Mouse (Mus musculus): ENCODE measurements around the gene Zap70. TPM values are rescaled to one million over a fixed set of nuclear protein-coding genes. Genes with fewer than 3 reads are reported as not detected.

Gene Zap70
- total RNA-seq (2021): under 1 TPM; 0.19 to 0.73 TPM
- long read RNA-seq, experiment 1: 0 reads
- long read RNA-seq, experiment 2: 0 reads

DNA sequence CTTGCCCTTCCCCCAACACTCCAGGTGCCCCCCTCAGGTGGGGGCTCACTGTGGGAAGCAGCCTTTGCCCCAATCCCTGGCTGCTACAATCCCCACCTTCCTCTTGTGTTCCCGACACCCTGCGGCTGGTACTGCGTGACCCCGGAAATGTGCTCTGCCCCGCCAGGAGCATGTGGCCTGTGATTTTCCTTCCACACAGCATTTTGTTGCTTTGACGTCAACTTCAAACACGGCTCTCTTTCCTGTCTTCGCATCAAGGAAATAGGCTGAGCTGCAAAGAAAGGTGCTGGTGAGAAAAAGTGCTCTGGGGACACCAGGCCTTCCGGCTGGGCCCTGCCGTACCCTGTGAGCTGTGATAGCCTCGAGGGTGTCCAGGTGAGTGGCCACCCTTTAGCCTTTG, at the start of gene Zap70:
Zap70 (plus strand) TSS at position 231 of the 400 bp plus-strand sequence.
- no peak for DNase-seq (ENCODE audit: low spot score)

DNA sequence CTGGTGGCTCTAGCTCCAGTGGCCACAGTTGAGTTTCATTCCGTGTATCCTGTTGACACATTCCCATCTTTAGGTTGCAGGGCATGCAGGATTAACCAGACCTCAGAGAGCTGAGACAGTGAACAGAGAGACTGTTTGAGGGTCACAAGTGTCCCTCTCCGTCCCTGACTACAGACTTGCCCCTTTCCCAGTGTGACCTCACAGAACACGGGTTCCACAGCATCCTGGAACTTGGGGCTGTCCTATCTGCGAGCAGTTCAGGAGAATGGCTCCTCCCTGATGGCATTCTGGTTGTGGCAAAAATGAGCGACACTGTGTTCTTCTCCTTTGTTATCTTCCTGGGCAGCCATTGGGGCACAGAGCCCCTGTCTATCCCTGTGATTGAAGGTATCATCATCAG, 47.3 kb upstream of the Zap70 start, which contains the start of gene Actr1b:
Actr1b (minus strand) TSS at position 112 of the 400 bp plus-strand sequence.
- no peak for DNase-seq (ENCODE audit: low spot score)

DNA sequence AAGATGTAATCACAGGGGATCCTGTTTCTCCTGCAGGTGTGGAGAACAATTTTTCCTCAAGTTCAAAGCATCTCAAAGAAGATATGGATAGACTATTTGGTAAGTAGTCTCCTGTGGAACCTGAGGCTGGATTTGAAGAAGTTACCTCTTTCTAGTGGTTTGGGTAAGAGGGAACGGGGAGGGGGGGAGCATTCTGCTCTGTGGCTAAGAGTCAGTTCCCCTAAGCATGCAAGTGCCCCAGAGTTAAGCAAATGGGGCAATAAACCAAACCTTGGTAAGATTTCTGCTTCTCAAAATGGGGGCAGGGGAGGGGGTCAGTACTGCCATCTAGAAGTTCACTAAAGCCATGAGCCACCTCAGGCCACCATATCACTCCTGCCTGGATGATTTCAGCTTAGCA, 42.8 kb upstream of the Zap70 start:
- no peak for DNase-seq (ENCODE audit: low spot score)

DNA sequence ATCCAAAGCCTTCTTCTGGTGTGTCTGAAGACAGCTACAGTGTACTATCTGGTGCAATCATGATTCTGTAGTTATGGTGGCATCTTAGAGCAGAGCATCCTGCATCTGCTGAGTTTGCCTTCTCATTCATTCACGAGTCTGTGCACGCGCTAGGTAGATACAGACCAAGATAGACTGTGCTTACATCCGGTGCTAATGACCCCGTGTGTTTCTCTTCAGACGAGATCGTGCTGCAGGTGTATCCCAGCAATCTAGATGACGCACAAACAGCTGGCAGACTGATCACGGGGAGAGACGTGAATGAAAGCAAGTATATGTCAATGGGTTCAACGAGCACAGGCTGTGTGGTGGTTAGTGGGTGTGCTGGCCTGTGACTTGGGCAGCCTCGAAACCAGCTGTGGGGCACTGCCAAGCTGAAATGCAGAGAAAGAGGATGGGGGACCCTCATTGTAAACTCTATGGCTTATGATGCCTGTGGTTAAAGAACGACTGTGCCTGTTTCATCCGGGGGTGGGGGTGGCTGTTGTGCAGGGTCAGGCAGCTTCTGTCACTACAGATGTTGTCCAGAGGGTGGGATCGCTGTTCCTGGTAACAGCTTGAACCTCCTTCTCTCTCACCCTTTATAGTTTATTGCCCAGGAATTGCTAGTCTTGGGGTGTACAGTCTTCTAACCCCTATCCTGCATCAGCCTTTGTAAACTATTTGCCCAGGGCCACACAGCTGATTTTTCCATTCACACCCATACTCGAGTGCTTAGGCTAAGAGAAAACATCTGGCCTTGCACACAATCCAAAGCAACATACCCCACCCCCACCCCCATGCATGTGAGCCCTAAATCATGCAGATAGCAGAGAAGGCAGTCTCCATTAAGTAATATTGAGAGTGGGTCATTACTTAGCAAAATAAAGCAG, 38.2 kb upstream of the Zap70 start:
- DNase-seq (ENCODE audit: low spot score): no peak

DNA sequence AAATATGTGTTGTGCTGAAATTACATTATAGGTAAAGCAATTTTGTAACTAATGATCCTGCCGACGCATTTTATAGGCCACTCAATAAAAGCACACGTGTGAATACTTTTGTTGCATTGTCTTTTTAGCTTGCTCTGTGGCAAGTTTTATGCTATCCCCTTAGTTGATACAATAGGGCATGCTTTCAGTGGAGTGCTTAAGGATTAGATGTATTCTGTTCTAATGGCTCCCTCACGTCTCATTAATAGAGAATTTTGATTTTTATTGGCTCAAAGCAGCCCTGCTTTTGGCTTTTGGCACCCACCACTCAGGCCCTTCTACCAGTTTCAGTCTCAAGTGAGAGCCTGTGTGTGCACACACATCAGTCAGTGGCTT, 37.6 kb upstream of the Zap70 start:
- no peak for DNase-seq (ENCODE audit: low spot score)

DNA sequence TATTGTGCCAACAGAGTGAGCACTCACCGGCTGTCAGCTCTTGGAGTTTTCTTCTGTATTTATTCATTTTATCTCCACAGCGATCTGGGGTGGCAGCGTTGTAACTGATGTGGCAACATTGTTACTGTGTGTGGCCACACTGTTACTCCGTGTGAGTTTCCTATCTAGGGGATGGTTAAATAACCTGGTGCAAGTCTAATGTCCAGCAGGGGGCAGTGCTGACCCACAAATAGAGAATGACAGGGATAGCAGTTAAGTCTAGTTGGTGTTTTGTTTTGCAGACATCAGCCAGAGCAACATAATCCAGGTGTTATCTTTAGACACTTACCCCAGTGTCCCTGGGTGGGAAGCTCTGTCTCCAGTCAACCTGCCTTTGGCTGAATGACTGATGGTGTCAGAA, 24.3 kb upstream of the Zap70 start:
- DNase-seq (ENCODE audit: low spot score): peak; percentile 89

DNA sequence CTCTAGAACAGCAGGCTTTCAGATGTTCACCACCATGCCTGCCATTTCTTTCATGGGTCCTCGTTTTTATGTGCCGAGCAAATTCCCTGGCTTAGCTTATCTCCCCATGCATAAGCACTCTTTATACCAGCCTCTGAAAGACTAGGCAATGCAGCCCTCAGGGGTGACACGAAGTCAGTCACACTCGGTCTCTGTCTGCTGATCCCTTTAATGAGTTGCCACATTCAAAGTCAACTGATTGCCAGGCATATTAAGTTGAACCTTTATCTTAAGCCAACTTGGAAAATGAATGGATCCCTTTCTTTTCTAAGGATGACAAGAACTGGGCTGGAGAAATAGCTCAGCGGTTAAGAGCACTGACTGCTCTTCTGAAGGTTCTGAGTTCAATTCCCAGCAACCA, 22.4 kb upstream of the Zap70 start:
- no peak for DNase-seq (ENCODE audit: low spot score)

DNA sequence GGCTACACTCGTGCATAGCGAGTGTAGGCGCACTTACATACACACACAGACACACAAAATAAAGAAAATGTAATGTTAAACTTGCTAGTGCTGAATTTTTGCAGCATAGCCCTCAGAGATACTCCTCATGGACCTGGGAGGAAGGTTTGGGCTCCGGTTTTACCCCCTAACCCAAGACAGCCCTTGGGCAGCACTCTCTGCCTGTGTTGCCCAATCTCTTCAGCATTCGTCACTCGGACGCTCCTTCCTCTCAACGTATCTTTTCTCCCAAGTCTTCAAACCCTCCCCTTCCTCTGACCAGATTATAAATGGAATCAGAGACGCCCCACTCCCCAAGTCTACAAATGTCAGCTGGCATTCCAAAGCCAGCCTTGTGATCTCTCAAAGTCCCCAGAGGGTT, 18.6 kb upstream of the Zap70 start:
- DNase-seq (ENCODE audit: low spot score): no peak

DNA sequence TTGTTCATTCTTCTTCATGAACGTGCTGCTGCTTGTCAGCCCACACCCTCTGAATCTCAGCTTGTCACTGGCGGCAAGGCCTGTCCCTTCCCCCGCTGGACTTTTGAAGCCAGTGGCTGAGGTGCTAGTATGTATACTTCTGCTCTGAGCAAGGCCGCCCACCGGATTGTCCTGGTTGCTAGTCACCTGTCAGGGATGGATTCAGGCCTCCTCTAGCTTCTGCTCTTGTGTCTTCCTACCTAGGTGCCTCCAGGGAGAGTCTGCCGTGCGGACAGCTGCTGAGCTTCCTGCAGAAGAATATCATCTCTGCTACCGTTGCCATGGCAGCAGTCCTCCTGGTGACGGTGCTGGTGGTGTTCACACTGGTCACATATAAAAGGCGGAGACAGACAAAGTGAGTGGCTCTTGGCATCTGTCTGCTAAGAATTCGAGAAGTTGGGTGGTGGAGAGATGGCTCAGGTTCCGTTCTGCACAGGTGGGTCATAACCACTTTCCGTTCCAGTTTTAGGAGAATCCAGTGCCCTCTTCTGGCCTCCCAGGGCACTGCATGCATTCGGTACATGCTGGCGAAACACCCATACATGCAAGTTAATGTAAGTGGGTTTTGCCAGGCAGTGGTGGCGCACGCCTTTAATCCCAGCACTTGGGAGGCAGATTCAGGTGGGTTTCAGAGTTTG, 17.2 kb upstream of the Zap70 start:
- peak; percentile 57 for DNase-seq (ENCODE audit: low spot score)

DNA sequence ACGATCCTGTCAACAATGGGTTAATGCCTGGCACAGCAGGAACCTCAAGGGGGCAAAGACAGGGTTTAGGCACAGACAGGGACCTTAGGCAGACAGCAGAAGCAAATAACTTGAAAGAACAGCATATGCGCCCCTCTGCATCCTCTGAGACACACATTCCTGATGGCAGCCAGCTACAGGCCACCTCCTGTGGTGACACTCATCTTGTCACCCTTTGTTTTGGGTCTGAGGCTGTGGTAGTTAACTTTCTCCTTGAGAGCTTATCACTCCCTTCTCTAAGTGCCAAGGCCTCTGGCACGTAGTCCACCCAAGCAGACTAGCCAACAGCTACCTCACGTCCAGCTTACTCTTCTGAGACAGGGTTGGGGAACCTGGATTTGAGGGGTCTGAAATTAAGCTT, 15.9 kb upstream of the Zap70 start:
- no peak for DNase-seq (ENCODE audit: low spot score)

DNA sequence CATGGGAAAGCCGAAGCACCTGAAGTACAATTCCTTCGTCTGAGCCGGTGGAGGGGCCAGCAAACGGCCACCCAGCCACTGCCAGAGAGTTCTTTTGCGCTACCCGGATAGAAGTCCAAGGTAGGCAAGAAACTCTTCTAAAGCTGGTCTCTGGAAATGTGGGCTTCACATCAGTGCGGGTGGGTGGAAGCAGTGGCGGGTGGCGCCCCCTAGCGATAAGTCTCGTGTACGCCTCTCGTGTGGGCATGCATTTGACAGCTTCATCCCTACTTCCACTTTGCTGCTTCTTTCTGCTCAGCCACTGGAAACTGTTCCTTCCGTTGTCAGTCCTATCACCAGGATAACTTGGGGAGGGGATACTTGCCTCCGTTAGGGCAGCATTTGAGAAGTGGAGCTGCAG, 15.1 kb upstream of the Zap70 start:
- DNase-seq (ENCODE audit: low spot score): peak; percentile 14

DNA sequence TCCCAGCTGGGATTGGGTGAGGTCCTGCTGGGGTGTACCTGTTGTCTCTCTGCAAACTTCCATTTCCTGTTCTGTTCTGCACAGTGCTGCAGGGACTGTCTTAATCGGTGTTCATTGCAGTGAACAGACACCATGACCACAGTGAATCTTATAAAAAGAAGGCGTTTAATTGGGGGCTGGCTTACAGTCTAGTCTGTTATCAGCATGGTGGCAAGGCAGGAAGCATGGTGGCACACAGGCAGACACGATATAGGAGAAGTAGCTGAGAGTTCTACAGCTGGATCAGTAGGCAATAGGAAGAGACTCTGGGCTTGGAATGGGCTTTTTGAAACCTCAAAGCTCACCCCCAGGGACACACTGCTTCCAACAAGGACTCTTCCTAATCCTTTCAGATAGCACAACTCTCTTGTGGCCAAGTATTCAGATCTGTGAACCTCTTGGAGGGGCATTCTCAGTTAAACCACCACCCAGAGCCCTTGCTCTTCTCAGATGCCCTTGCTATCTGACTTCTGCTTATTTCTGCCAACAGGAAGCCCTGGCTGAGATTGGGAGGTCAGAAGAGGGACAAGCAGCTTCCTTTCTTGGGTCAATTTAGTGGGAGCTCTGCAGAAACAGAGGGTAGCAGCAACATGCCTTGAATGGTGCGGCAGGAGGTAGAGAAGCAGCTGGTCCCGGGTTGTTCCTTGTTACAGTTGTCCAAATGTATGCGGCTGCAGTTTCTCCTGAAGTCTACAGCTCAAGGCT, 7.5 kb upstream of the Zap70 start:
- no peak for DNase-seq (ENCODE audit: low spot score)

DNA sequence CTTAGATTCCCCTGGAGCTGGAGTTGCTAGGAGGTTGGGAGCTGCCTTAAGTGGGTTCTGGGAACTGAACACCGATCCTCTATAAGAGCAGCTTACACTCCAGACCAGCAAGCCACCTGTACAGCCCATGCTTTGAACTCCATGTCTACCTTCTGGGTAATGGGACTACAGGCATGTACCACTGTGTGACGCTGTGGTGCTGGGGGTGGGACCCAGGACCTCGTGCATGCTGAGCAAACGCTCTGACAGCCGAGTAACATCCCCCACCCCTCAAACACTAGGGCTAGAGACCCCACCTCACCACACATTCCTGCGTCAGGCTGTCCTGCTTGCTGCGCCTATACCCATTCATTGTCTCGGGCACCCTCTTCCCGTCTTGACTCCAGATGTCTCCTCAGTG, 3.0 kb upstream of the Zap70 start:
- no peak for DNase-seq (ENCODE audit: low spot score)

DNA sequence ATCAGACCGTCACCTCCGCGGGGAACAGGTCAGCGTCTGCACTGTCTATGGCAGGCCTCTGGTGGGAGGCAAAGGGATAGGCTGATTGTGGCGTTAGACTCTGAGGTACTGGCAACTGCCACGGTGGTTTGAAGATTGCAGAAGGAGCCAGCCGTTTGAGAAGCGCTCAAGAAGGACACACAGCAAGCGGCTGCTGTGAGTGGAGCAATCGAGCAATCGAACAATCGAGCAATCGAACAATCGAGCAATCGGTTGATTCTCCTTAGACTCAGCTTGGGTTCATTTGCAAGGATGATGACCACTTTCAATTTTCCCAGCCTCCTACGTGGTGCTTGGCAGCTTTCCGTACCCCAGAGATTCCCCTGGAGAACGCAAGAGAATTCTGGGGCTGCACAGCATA, 2.5 kb upstream of the Zap70 start:
- DNase-seq (ENCODE audit: low spot score): no peak

DNA sequence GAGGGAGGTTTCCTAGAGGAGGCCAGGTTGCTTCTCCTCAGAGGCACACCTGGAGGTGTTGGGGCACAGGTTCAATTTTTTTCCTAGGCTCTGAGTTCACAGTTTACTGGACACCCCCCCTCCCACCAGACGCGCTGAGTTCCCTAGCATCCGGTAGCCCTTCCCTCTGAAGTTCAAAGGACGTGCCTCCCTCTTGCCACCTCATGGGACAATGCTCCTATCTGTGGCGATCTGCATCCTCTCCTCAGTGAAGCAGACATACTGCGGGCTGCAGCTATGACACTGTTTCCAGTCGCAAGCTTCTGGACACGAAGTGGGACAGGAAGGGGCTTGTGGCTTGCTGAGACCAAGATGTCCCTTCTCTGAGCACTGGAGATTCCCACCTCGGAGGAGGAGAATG, 1.2 kb upstream of the Zap70 start:
- DNase-seq (ENCODE audit: low spot score): no peak

DNA sequence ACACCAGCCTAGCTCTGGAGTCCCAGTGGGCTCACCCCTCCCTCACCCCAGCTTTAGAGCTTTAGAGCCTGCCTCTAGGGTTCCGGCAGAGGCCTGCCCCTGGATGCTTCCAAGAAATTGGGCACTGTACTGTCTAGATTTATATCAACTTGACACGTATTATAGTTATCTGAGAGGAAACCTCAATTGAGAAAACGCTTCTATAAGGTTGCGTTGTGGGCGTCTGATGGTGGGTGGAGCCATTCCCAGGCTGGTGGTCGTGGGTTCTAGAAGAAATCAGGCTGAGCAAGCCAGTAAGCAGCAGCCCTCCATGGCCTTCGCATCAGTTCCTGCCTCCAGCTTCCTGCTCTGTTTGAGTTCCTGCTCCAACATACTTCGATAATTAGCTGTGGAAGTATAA, 537 bp upstream of the Zap70 start:
- DNase-seq (ENCODE audit: low spot score): no peak

DNA sequence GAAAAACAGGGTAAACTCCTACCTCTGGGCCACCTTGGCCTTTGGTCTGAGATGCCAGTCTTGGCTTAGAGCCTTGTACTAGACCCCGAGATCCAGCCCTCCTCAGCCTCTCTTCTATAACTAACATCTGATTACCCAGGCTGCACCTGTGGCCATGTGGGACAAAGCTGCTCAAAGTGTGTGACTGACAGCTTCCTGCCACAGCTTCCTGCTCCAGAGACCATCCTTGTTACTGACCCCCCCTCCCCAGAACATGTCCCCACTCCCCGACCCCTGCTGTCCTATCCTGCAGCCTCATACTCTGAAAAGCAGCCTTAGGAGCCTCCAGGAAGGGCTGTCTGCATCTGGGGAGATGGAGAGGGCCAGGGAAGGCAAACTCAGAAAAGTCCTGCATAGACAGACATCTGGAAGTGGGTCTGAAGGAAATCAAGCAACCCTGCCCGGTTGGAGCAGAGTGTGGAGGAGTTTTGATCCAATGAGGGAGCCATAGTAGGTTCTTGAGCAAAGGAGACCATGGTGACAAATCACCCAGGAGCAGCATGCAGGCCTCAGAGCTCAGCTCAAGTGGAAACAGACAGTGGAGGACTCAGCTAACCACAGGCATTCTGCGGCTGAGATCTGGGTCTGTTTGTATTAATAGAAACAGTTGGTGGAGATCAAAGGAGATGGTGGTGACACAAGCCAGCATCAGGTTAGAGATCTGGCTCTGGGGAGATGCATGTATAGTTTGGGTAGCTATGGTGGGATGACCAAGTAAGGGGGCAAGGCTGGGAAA, 5.0 kb downstream of the Zap70 start:
- no peak for DNase-seq (ENCODE audit: low spot score)

DNA sequence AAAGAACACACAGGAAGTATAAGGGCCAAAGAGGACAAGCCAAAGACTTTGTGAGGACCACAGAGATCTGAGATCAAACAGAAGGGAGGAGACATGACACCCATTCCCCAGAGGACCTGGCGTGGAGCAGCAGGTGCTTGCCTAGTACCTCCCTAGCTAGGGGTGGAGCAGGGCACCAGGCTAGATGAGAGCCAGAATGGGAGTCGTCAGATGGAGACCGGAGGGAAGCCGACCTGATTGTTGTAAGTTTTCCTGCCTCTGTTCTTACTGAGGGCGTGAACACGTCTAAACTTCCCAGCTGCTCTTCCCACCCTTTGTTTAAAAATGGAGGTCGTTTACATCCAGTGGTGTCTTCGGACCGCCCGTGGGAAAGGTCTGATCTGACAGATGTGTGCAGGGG, 5.7 kb downstream of the Zap70 start:
- no peak for DNase-seq (ENCODE audit: low spot score)

DNA sequence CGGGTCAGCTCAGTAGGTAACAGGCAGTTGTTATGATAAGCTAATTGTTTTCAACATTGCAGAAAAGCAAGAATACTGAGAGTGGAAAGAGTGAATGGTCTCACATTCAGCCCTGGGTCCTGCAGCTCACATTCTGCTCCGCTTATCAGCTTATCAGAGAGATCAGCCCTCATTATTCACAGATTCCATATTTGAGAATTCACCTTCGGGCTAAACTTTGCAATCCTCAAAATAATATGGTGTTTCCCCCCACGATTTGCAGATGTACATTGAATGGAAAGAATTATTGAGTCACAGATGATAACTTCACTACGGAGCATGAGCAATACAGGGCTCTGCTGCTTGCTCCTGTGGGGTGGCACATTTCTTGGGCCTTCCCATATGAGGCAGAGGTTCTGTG, 7.2 kb downstream of the Zap70 start:
- no peak for DNase-seq (ENCODE audit: low spot score)

DNA sequence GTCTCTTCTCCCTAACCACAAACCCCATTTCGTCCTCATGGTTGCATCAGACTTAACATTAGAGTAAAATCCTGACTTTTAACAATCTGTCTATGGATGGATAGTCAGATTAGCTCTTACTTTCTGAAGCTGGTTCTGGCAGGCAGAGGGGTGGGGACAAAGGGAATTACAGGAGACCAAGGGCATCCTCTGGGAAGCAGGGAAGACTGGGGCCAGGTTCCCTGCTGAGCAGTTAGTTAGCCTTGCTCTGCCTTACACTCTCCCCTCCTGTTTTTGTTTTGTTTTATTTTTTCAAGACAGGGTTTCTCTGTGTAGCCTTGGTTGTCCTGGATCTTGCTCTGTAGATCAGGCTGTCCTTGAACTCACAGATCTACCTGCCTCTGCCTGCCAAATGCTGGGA, 8.4 kb downstream of the Zap70 start:
- no peak for DNase-seq (ENCODE audit: low spot score)

DNA sequence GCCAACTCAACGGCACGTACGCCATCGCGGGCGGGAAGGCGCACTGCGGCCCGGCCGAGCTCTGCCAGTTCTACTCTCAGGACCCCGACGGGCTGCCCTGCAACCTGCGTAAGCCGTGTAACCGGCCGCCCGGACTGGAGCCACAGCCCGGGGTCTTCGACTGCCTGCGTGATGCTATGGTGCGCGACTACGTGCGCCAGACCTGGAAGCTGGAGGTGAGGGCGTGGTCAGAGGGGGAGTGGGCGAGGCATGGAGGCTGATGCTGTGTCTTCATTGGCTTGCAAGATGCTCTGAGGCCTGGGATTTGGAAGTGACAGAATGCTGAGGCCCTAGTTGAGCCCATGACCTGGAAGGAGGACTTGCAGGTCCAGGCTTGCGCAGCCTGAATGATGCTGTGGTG, 9.4 kb downstream of the Zap70 start:
- no peak for DNase-seq (ENCODE audit: low spot score)
